Mouse (Mus musculus): Measurements from ENCODE around the gene Sema6b.
"Not testable (repeated sequence)": the region's sequence is repeated elsewhere in the genome, so short reads cannot be mapped to it uniquely, and the experiment has no call there.

The Sema6b gene

DNA sequence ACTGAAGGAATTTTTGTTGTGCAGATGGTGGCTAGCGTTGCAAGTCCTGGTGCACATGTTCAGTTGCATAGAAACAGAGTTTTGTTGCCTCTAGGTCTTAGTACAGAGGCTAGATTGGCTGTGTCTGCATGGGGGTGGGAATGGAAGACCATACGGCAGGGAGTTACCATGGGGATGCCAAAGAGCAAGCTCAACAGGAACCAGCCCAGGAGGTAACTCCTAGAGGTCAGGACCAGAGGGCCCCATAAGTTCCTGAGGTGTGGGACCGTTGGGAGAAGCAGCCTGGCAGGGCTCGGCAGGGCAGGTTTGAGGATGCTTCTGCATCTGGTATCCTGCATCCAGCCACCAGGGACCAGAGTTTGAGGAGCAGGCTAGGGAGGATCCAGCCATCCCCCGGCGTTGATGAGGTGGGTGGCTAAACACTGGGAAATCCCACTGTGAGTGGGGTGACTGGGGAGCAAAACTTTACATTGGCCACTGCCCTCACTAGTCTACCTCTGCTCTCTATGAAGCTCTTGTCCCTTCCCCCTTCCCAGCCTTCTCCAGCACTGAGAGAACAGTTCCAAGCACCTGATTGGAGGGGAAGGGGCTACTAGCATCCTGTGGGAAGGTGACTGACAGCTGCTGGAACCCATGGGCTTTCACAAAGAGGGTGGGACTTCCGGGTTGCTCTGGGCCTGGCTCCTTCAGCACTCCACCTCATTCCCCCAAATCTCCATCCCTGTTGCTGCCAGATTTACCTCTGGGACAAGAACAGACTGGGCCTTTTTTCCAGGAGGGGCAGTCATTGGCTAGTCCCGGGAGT is 59.2 kb downstream of the Sema6b start:
- DNase-seq (ENCODE audit: low spot score): no peak

DNA sequence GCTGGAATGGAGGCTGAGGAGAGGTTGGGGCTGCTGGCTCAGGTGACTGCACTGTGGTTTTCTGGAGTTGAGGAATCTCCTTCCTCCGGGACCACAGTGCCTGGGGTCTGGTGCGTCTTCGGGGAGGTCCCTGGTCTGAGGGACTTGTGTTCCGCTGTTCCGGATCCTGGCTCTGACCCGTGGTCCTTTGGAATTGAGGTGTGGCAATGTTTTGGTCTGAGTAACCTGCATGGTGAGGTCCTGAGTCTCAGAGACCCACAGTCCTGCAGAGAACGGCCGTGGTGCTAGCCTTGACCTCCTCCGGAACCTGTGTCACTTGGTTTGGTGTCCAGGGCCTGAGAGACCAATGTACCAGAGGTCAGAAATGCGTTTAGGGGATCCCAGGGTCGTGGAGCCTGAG is 60.2 kb downstream of the Sema6b start:
- DNase-seq (ENCODE audit: low spot score): no peak

DNA sequence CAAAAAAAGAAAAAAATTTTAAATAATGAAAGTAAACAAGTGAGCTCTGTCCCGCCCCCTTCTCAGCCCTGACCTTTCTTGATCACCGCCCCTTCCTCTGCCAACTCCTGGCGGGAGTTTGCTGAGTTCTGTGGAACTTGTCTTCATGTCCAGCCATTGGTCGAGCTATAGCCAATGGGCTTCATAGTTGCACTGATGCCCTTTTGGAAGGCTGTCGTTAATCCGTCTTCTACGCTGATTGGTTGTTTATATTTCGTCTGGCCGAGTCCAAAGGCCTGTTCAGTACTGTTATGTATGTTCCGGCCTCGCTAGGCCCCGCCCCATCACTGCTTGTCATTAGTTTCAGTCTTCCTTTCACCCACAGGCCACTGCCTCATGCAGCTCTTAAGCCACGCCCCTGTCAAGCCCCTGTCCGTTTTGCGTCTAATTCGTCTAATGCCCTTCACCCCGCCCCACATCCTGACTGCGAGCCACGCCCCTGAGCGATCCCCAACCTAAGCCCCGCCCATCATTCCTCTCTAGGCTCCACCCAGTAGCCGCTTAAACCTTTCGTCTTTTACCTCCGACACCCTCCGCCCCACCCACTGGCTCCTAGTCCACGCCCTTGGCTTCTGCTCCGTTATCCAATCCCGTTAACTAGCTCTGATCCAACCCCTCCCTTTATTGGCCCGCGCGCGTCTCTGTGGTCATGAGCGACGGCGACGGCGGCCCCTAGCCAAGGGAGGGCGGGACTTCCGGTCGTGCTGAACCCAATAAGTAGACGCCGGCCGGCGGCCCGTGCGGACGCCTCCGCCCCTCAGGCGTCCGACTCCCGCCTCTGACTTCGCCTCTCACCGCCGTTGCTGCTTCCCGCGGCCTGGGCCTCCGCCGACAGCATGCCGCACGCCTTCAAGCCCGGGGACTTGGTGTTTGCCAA is 61.0 kb downstream of the Sema6b start, which contains the start of gene Hdgfl2:
Gene Hdgfl2, plus strand, starts transcription at position 755 of the 916 bp plus-strand sequence.
- DNase-seq (ENCODE audit: low spot score): peak; percentile 100

DNA sequence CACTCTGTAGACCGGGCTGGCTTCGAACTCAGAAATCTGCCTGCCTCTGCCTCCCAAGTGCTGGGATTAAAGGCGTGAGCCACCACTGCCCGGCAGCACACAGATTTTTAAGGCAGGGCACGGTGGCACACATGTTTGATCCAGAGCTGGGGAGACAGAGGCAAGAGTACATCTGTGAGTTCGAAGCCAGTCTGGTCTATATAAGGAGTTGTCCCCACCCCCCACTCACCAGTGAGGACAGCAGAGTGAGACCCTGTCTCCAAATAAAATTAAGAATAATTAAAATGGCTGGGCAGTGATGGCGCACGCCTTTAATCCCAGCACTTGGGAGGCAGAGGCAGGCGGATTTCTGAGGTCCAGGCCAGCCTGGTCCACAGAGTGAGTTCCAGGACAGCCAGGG is 61.8 kb downstream of the Sema6b start:
- not testable (repeated sequence) for DNase-seq (ENCODE audit: low spot score)

DNA sequence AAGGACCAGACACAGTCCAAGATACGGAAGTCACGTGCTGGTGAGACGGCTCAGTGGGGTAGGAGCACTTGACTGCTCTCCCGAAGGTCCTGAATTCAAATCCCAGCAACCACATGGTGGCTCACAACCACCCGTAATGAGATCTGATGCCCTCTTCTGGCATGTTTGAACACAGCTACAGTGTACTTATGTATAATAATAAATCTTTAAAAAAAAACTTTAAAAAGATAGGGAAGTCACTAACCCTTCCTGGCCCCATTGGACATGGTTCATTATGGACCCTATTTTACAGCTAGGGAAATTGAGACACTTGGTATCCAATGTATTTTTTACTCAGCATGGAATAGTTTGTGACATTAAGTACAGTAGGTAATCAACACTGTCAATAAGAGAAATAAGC is 62.6 kb downstream of the Sema6b start:
- no peak for DNase-seq (ENCODE audit: low spot score)

DNA sequence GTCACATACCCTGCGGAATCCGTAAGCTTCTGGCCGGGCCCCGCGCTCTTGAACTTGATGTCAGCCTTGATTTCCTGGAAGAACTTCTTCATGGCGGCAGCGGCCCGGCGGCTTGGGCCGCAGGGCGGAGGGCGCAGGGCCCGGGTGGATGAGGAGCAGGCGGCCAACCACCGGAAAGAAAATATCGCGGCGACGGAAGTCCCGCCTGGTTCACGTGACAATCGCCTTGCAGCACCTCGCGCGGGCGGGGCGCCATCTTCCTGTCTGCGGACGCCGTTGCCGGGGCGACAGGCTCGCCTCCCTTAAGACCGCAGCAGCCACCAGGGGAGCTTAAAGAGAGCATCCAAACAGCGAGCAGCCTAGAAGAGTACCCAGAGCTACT is 65.3 kb downstream of the Sema6b start, which contains the start of gene Ubxn6:
Gene Ubxn6, minus strand, starts transcription at position 202 of the 382 bp plus-strand sequence.
- DNase-seq (ENCODE audit: low spot score): peak; percentile 97

DNA sequence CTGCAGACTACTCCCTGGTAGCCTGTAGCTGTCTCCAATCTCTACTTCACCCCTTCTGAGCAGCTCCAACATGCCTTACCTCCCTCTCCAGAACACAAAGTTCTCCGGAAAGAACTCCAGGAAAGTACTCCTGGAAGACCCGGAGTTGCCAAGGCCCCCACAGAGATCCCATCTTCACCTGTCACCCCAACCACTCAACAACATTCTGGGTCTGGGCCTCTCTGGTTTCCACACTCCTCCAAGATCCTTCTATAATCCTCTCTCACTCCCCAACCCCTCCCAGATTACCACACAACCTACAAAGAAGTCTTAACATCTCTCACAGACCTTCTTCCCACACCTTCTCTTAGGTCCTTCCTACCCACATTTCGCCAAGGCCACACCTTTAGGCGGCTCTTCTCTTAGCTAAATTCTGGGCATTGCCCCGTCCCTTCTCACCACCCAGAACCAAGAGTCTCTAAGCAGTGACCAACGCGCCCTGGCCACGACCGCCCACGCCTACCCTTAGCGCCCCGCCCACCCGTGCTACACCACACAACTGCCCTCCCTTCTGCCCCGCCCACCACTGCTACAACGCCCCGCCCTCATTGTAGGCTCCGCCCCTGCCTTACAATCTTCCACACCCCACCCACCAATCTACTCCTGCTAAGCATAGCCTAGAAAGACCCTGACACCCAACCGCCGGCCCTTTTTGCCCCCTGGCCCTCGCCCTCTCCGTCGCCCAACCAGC is 65.9 kb downstream of the Sema6b start:
- no peak for DNase-seq (ENCODE audit: low spot score)

Measured in left cerebral cortex, adult 11 months (tissue).